Mouse (Mus musculus) midbrain, embryonic 12.5 days (tissue): ENCODE results near the gene Tac4. TPM values are rescaled to one million over a fixed set of nuclear protein-coding genes. Genes with fewer than 3 reads are reported as not detected.

Experiments
- ATAC-seq: fragments of 200-750 bp; cut with Nextera tagmentation; 2 replicates; pipeline ENCODE4 v1.8.0; 2017; ENCODE audit warnings: low read depth, moderate TSS enrichment, moderate library complexity; ENCODE audit not compliant: low FRiP score
- H3K27ac ChIP-seq: fragments of 300-500 bp; sonication (generic); replicated peaks from 2 replicates; pipeline ENCODE4 v1.5.1; 2016; ENCODE audit warnings: mild to moderate bottlenecking
- H3K27me3 ChIP-seq: fragments of 300-500 bp; sonication (generic); 2 replicates; pipeline ENCODE4 v1.6.1; 2016; ENCODE audit warnings: mild to moderate bottlenecking
- H3K36me3 ChIP-seq: fragments of 300-500 bp; sonication (generic); 2 replicates; pipeline ENCODE4 v1.6.1; 2016
- H3K4me1 ChIP-seq: fragments of 300-500 bp; sonication (generic); 2 replicates; pipeline ENCODE4 v1.6.1; 2016
- H3K4me2 ChIP-seq: fragments of 300-500 bp; sonication (generic); replicated peaks from 2 replicates; pipeline ENCODE4 v1.6.1; 2016; ENCODE audit warnings: mild to moderate bottlenecking, moderate library complexity
- H3K4me3 ChIP-seq: fragments of 300-500 bp; sonication (generic); 2 replicates; pipeline ENCODE4 v1.5.1; 2016; ENCODE audit warnings: mild to moderate bottlenecking
- H3K9ac ChIP-seq: fragments of 300-500 bp; sonication (generic); replicated peaks from 2 replicates; pipeline ENCODE4 v1.6.1; 2016; ENCODE audit warnings: mild to moderate bottlenecking, moderate library complexity
- H3K9me3 ChIP-seq: fragments of 300-500 bp; sonication (generic); 2 replicates; pipeline ENCODE4 v1.6.1; 2016; ENCODE audit warnings: mild to moderate bottlenecking
- WGBS: fragments of 180-500 bp; shearing (Covaris S2); methylation state at CpG from one replicate; pipeline ENCODE4 v1.1.7; 2016; 5-methylcytosine and 5-hydroxymethylcytosine counted together
- polyA plus RNA-seq: library from polyadenylated mRNA; unstranded; fragments of >200 nt; fragmentation: Nextera tagmentation; extraction: Ambion mirVana; gene quantifications from 2 replicates; pipeline ENCODE4 v1.2.1, GENCODE M21; 2016

Gene Tac4
- polyA plus RNA-seq, result 0.18 and 0.23 TPM in 2 replicates

GRCm38 (mm10) chr11:95261178-95261751, at the start of gene Tac4:
Gene Tac4, plus strand, starts transcription at chr11:95261529.
- Histone ChIP-seq H3K36me3 (no peaks in the 10 kb centered on the region), H3K27ac (no peak within 1 kb of the TSS), H3K9ac (no peak within 1 kb of the TSS), H3K27me3 (peaks cover 38% of the 10 kb centered on the region), H3K4me2 (no peak within 1 kb of the TSS), H3K4me1 (peaks cover 28% of the 10 kb centered on the region), H3K9me3 (no peaks in the 10 kb centered on the region), H3K4me3 (no peak within 1 kb of the TSS)
- ATAC-seq, result no peak
- 76% methylated on average over 5 of the region's 5 CpGs for WGBS

GRCm38 (mm10) chr11:95213607-95214006, 47.7 kb upstream of the Tac4 start:
- H3K36me3 ChIP-seq, result no peaks in the 10 kb centered on the region
- H3K4me2 ChIP-seq, result no peak overlapping the region
- no peaks in the 10 kb centered on the region for H3K9me3 ChIP-seq
- WGBS, result 21% methylated on average over 6 of the region's 6 CpGs
- H3K27me3 ChIP-seq, result peaks cover 39% of the 10 kb centered on the region
- H3K4me3 ChIP-seq, result no peak overlapping the region
- H3K4me1 ChIP-seq, result peaks cover 22% of the 10 kb centered on the region
- H3K9ac ChIP-seq, result no peak overlapping the region
- no peak for ATAC-seq
- H3K27ac ChIP-seq, result no peak overlapping the region

DNA sequence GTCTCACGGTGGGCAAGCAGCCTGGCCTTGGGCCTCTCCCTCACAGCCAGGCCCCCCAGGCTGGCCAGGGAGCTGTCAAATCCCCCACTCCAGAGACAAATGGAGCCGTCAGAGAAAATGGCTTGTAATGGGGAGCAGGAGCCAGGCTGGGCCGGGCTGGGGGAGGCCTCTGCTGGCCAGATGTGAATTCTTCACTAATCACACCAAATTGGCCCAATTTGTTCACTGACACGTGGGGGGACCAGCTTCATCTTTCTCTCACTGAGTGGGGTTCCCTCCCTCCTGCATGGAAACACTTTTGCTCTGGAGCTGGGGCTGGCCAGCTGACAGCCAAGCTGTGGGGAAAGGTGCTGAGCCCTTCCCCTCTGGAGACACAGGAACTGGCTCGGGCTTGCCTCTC, 47.0 kb upstream of the Tac4 start:
- Histone ChIP-seq H3K27me3 (peaks cover 38% of the 10 kb centered on the region), H3K36me3 (no peaks in the 10 kb centered on the region), H3K27ac (no peak overlapping the region), H3K4me3 (no peak overlapping the region), H3K4me1 (peaks cover 22% of the 10 kb centered on the region), H3K4me2 (no peak overlapping the region), H3K9me3 (no peaks in the 10 kb centered on the region), H3K9ac (no peak overlapping the region)
- 9% methylated on average over 5 of the region's 5 CpGs for whole genome bisulfite sequencing
- ATAC-seq, result no peak

GRCm38 (mm10) chr11:95216193-95216592, 45.1 kb upstream of the Tac4 start:
- H3K9ac ChIP-seq, result no peak overlapping the region
- H3K4me1 ChIP-seq, result peaks cover 12% of the 10 kb centered on the region
- ATAC-seq, result no peak
- 63% methylated on average over 3 of the region's 3 CpGs for WGBS
- H3K4me3 ChIP-seq, result no peak overlapping the region
- H3K27ac ChIP-seq, result no peak overlapping the region
- H3K4me2 ChIP-seq, result no peak overlapping the region
- H3K9me3 ChIP-seq, result no peaks in the 10 kb centered on the region
- H3K36me3 ChIP-seq, result no peaks in the 10 kb centered on the region
- H3K27me3 ChIP-seq, result peaks cover 35% of the 10 kb centered on the region

DNA sequence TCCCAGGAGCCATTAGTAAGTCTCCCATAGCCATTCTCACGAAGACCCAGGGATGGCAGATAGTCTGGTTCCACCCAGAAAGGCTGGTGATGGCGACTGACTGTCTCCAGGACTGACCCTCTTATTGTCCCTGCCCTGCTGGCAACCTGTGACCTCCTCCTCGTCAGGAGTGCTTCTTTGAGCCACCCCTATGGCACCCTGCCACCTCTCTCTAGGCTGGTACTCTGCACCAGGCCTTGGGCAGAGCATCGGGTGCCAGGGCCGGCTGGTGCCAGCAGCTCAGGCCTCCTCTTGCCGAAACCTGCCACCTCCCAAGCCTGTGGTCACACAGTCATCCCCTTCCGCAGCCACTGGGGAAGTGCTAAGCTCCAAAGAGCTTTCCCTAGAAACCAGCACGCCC, 42.2 kb upstream of the Tac4 start:
- Histone ChIP-seq H3K4me1 (peaks cover 16% of the 10 kb centered on the region), H3K27ac (no peak overlapping the region), H3K9ac (no peak overlapping the region), H3K9me3 (no peaks in the 10 kb centered on the region), H3K4me3 (no peak overlapping the region), H3K36me3 (no peaks in the 10 kb centered on the region), H3K4me2 (no peak overlapping the region), H3K27me3 (peaks cover 49% of the 10 kb centered on the region)
- ATAC-seq, result no peak
- WGBS, result 55% methylated on average over 8 of the region's 8 CpGs

- no peak; the same call in 1 of the 2 replicates for ATAC-seq
- no peaks in the 10 kb centered on the region for H3K36me3 ChIP-seq
- H3K4me1 ChIP-seq, result peaks cover 13% of the 10 kb centered on the region
- peak overlapping the region; percentile 61 for H3K4me2 ChIP-seq
- under 1% methylated on average over 31 of the region's 31 CpGs for WGBS
- peak overlapping the region; percentile 57 for H3K9ac ChIP-seq
- H3K9me3 ChIP-seq, result no peaks in the 10 kb centered on the region
- no peak overlapping the region for H3K27ac ChIP-seq
- H3K27me3 ChIP-seq, result peaks cover 64% of the 10 kb centered on the region
- H3K4me3 ChIP-seq, result peak overlapping the region; percentile 35
Observed at GRCm38 (mm10) chr11:95223473-95223872, 37.9 kb upstream of the Tac4 start.

- peak overlapping the region; percentile 61 for H3K4me2 ChIP-seq
- no peak for ATAC-seq
- peaks cover 59% of the 10 kb centered on the region for H3K27me3 ChIP-seq
- H3K27ac ChIP-seq, result no peak overlapping the region
- 15% methylated on average over 15 of the region's 15 CpGs for WGBS
- H3K36me3 ChIP-seq, result no peaks in the 10 kb centered on the region
- H3K9me3 ChIP-seq, result no peaks in the 10 kb centered on the region
- no peak overlapping the region for H3K4me3 ChIP-seq
- no peak overlapping the region for H3K9ac ChIP-seq
- H3K4me1 ChIP-seq, result peaks cover 13% of the 10 kb centered on the region
Observed at GRCm38 (mm10) chr11:95224124-95224893, 37.0 kb upstream of the Tac4 start.

- peaks cover 13% of the 10 kb centered on the region for H3K4me1 ChIP-seq
- no peak overlapping the region for H3K4me2 ChIP-seq
- H3K9ac ChIP-seq, result no peak overlapping the region
- no peak for ATAC-seq
- H3K9me3 ChIP-seq, result no peaks in the 10 kb centered on the region
- no peak overlapping the region for H3K4me3 ChIP-seq
- H3K27ac ChIP-seq, result no peak overlapping the region
- 30% methylated on average over 7 of the region's 7 CpGs for WGBS
- no peaks in the 10 kb centered on the region for H3K36me3 ChIP-seq
- H3K27me3 ChIP-seq, result peaks cover 55% of the 10 kb centered on the region
Observed at GRCm38 (mm10) chr11:95225448-95225847, 35.9 kb upstream of the Tac4 start.

DNA sequence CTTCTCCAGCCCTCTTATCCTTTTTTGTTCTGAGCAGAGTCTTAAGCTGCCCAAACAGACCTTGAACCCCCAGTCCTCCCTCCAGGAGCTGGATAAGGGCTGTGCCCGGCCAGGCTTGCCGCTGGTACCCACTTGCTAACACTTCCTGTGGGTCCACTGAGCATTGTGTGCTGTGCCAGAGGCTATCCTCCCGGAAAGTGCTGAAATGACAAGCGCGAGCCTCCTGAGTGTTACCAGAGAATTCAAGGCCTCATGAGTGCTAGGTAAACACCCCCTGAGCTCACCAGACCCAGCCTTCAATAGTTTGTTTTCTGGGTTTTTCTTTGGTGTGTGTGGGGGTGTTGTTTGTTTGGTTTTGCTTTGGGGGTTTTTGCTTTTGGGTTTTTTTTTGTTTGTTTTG, 33.9 kb upstream of the Tac4 start:
- 54% methylated on average over 5 of the region's 5 CpGs for WGBS
- no peak overlapping the region for H3K27ac ChIP-seq

GRCm38 (mm10) chr11:95231688-95232328, 29.5 kb upstream of the Tac4 start:
- no peak overlapping the region for H3K9ac ChIP-seq

More for the DNA sequence above, 33.9 kb upstream of the Tac4 start:
- H3K9ac ChIP-seq, result no peak overlapping the region
- no peak for ATAC-seq
- peaks cover 13% of the 10 kb centered on the region for H3K4me1 ChIP-seq
- H3K36me3 ChIP-seq, result no peaks in the 10 kb centered on the region
- H3K4me2 ChIP-seq, result no peak overlapping the region
- H3K9me3 ChIP-seq, result no peaks in the 10 kb centered on the region
- H3K4me3 ChIP-seq, result no peak overlapping the region
- H3K27me3 ChIP-seq, result peaks cover 62% of the 10 kb centered on the region

DNA sequence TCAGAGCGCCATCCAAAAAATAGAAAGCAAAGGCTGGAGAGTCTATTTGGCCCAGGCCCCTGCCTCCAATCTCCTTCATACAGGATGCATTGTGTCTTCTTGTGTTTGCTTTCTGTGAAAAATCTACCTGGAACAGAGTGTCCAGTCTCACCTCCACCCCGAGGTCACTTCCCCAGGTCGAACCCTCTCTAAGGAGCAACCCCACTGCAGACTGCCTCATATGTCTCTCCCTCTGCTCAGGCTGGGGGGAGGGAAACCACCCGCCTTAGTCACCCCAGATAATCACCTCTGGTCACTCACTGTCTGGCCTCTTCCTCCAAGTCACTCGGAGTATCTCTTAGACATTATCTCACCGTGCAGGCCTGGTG, 29.0 kb upstream of the Tac4 start:
- Histone ChIP-seq H3K36me3 (no peaks in the 10 kb centered on the region), H3K9me3 (no peaks in the 10 kb centered on the region), H3K4me2 (0 out of 2 replicates have a peak overlapping the region, but pooled peaks have one; percentile 32), H3K27me3 (peaks cover 38% of the 10 kb centered on the region), H3K9ac (no peak overlapping the region), H3K4me1 (no peaks in the 10 kb centered on the region), H3K4me3 (no peak overlapping the region), H3K27ac (no peak overlapping the region)
- peak; percentile 49; the same call in 1 of the 2 replicates for ATAC-seq
- 37% methylated on average over 6 of the region's 6 CpGs for WGBS

More at GRCm38 (mm10) chr11:95231688-95232328, 29.5 kb upstream of the Tac4 start:
- peak overlapping the region; percentile 32 for H3K4me2 ChIP-seq
- H3K4me3 ChIP-seq, result no peak overlapping the region
- H3K27ac ChIP-seq, result no peak overlapping the region
- WGBS, result 7% methylated on average over 24 of the region's 24 CpGs
- peak; percentile 56 for ATAC-seq
- H3K9me3 ChIP-seq, result no peaks in the 10 kb centered on the region
- H3K27me3 ChIP-seq, result peaks cover 42% of the 10 kb centered on the region
- no peaks in the 10 kb centered on the region for H3K4me1 ChIP-seq
- H3K36me3 ChIP-seq, result no peaks in the 10 kb centered on the region

DNA sequence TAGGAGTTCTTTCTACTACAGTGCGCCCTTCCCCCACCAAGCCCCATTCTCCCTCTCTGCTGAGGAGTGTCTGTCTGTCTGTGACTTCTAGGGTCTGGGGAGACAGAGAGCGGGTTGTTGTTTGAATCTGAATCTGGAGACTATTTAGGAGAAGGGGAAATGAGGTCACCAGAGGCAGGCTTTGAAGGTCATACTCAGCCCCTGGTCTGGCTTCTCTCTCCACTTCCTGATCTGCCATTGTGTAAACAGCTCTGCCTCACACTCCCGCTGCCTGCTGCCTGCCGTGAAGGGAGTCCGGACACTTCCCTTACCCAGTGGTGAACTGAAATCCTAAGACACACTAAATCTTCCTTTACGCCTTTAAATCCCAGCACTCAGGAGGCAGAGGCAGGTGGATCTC, 22.9 kb upstream of the Tac4 start:
- Histone ChIP-seq H3K27ac (no peak overlapping the region), H3K4me3 (no peak overlapping the region), H3K9me3 (no peaks in the 10 kb centered on the region), H3K27me3 (peaks cover 37% of the 10 kb centered on the region), H3K9ac (no peak overlapping the region), H3K4me2 (no peak overlapping the region), H3K4me1 (no peaks in the 10 kb centered on the region), H3K36me3 (no peaks in the 10 kb centered on the region)
- WGBS, result 78% methylated on average over 6 of the region's 6 CpGs
- no peak for ATAC-seq
